Mouse (Mus musculus) bone marrow macrophage, adult 2 months (primary cell): ENCODE data around the gene Slx1b.

ENCODE experiments used
- CTCF ChIP-seq: IDR thresholded peaks from 2 replicates; pipeline ENCODE4 v1.5.1; 2012; ENCODE audit warnings: low read depth, mild to moderate bottlenecking, low read length, moderate library complexity
- POLR2A ChIP-seq: IDR thresholded peaks from 2 replicates; pipeline ENCODE4 v1.6.1; 2012; ENCODE audit warnings: mild to moderate bottlenecking, low read depth, low read length, borderline replicate concordance

DNA sequence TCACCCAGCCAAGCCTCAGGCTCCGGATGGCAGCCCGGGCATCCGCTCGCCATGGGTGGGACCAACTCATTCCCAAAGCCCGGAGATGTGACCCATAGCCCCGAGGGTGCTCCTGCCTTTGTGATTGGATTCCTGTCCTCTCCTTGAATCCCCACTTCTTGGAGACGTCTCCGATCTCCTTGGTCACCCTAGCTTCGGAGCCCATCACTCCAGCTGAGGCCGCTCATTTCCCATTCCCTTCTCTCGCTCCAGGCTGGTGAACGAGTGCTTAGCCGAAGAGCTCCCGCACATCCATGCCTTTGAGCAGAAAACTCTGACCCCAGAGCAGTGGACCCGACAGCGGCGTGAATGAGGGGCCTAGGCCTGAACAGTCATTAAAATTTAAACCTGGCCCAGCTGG lies 719 bp upstream of the Slx1b start:
- no peak for TF ChIP-seq CTCF
- no peak for TF ChIP-seq POLR2A
